Mouse (Mus musculus) forebrain, embryonic 10.5 days (tissue): Measurements from ENCODE around the gene Lsm3. TPM values are rescaled to one million over a fixed set of nuclear protein-coding genes. Genes with fewer than 3 reads are reported as not detected.

Source experiments
- polyA plus RNA-seq: library from polyadenylated mRNA; unstranded; fragments of >200 nt; fragmentation: Nextera tagmentation; extraction: Ambion mirVana; gene quantifications from 2 replicates; pipeline ENCODE4 v1.2.1, GENCODE M21; 2016

The Lsm3 gene
- polyA plus RNA-seq, 1 experiment from 2014 or later, result 450 TPM

Other genes with a start within 250 kb of the Lsm3 start
- 10.9 and 11.0 TPM in 2 replicates for gene Wnt7a, start 104.6 kb upstream of the Lsm3 start, polyA plus RNA-seq
- gene Chchd4, start 42.4 kb upstream of the Lsm3 start, polyA plus RNA-seq, result 40.9 TPM in 2 replicates
- 70.6 and 72.1 TPM in 2 replicates for gene Tmem43, start 42.2 kb upstream of the Lsm3 start, polyA plus RNA-seq
- 22.7 and 23.2 TPM in 2 replicates for gene Xpc, start within 50 bp of the Lsm3 start, polyA plus RNA-seq
- gene Slc6a6, start 168.1 kb downstream of the Lsm3 start, polyA plus RNA-seq, result 42.4 and 47.0 TPM in 2 replicates